Mouse (Mus musculus): ENCODE data around the gene Rbmy. TPM values are rescaled to one million over a fixed set of nuclear protein-coding genes. Genes with fewer than 3 reads are reported as not detected.

Gene Rbmy
- polyA plus RNA-seq (2012; rRNA removed; ENCODE audit: low replicate concordance) = not detected in 2 replicates

GRCm38 (mm10) chrY:2830380-2830779 lies at the start of gene Rbmy, which contains the start of gene Gm10256:
Gene Rbmy, plus strand, starts transcription at chrY:2830680.
Gene Gm10256, plus strand, starts transcription at chrY:2830699.

GRCm38 (mm10) chrY:2796105-2796504 lies 34.4 kb upstream of the Rbmy start, which contains the start of gene Gm4064:
Gene Gm4064, minus strand, starts transcription at chrY:2796205.

Other genes with a start within 250 kb of the Rbmy start
- not detected in 2 replicates for gene H2al2c, start 231.6 kb upstream of the Rbmy start, polyA plus RNA-seq (2012; rRNA removed; ENCODE audit: low replicate concordance)
- gene Sry, start 167.0 kb upstream of the Rbmy start, polyA plus RNA-seq (2012; rRNA removed; ENCODE audit: low replicate concordance) = not detected in 2 replicates
- gene H2al2b, start 110.0 kb upstream of the Rbmy start, polyA plus RNA-seq (2012; rRNA removed; ENCODE audit: low replicate concordance) = not detected in 2 replicates
- gene Gm4064, start 34.5 kb upstream of the Rbmy start, polyA plus RNA-seq (2012; rRNA removed; ENCODE audit: low replicate concordance) = not detected in 2 replicates
- not detected in 2 replicates for gene Gm10256, start within 50 bp of the Rbmy start, polyA plus RNA-seq (2012; rRNA removed; ENCODE audit: low replicate concordance)
- gene Gm10352, start 70.3 kb downstream of the Rbmy start, polyA plus RNA-seq (2012; rRNA removed; ENCODE audit: low replicate concordance) = not detected in 2 replicates
- not detected in 2 replicates for gene Gm29289, start 101.9 kb downstream of the Rbmy start, polyA plus RNA-seq (2012; rRNA removed; ENCODE audit: low replicate concordance)

Data from subcutaneous adipose tissue, adult 2 months (tissue).